Mouse (Mus musculus) mouse embryonic stem cell (cell line): ENCODE measurements around the gene Nlrc3.
"Not testable (repeated sequence)": the region's sequence is repeated elsewhere in the genome, so short reads cannot be mapped to it uniquely, and the experiment has no call there.

Source experiments
- in situ Hi-C, 2 experiments: fragments of 300-500 bp; cut with MboI; formaldehyde crosslinking; loops; 1 replicate in 1 of 2; 3 replicates in 1 of 2; pipeline ENCODE4 v1.14.3; 2019 to 2020; ENCODE audit warnings: low sequenced_read_pairs in 2 of 2, low pct_unique_long_range_greater_than_20kb in 1 of 2, mixed read lengths in 1 of 2; ENCODE audit not compliant: unreplicated experiment in 1 of 2

The Nlrc3 gene

GRCm38 (mm10) chr16:3976251-3976671, at the start of gene Nlrc3:
Gene Nlrc3 (minus strand): TSS chr16:3976632.
- in situ Hi-C loops: no loop called here

- in situ Hi-C loops: loop anchor here in 1 of 2 experiments (25.0 kb wide), 1 partner anchor 185 kb away; the partner anchor contains the start of genes Olfr15 and Zfp174
Measured at GRCm38 (mm10) chr16:4022719-4023118, 46.3 kb upstream of the Nlrc3 start.

DNA sequence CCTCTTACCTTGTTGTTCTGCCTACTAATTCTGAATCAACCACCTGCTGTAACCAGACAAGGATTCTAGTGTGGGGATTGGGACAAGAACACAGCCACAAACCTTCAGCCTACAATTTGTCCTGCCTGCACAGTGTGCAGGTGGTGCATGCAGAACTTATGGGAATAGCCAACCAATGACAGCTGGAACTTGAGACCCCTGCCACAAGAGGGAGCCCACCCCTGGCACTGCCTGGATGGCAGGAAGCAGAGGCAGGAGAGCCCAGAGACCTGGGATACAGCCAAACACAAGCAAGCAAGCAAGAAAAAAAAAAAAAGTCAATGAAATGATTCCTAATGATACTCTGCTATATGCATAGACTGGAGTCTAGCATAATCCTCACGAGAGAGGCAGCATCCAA, 44.8 kb upstream of the Nlrc3 start:
- in situ Hi-C loops: loop anchor here in 1 of 2 experiments (25.0 kb wide), 1 partner anchor 184 kb away; the partner anchor contains the start of genes Olfr15 and Zfp174

DNA sequence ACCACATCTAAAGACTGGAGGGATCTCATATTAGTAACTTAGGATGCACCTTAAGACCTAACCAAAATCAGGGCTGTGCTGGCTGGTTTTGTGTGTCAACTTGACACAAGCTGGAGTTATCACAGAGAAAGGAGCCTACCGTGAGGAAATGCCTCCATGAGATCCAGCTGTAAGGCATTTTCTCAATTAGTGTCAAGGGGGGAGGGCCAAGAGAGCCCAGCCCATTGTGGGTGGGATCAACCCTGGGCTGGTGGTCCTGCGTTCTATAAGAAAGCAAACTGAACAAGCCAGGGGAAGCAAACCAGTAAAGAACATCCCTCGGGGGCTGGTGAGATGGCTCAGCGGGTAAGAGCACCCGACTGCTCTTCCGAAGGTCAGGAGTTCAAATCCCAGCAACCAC, 41.0 kb upstream of the Nlrc3 start:
- in situ Hi-C loops: loop anchor here in 1 of 2 experiments (25.0 kb wide), 1 partner anchor 180 kb away; the partner anchor contains the start of genes Olfr15 and Zfp174

GRCm38 (mm10) chr16:4016786-4017185, 40.4 kb upstream of the Nlrc3 start:
- in situ Hi-C loops: loop anchor here in 1 of 2 experiments (25.0 kb wide), 1 partner anchor 179 kb away; the partner anchor contains the start of genes Olfr15 and Zfp174

DNA sequence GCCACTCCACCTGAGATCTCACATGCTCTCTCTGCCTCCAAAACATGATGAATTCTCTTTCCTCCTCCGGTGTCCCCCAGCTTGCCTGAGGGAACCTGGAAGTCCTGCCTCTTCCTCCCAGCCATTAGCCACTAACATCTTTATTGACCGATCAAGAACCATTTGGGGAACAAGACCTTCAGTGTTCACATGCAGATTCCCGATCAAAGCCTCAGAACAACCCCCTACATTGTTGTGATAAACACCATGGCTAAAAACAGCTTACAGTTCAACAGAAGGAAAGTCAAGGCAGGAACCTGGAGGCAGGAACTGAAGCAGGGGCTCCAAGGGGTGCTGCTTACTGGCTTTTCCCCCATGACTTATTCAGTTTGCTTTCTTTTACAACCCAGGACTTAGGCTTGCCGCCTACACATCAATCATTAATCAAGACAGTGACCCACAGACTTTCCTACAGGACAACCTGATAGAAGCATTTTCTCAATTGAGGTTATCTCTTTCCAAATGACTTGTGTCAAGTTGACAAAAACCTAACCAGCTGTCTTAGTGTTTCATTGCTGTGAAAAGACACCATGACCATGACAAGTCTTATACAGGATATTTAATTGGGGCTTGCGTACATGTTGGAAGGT, 37.7 kb upstream of the Nlrc3 start:
- in situ Hi-C loops: loop anchor here in 1 of 2 experiments (25.0 kb wide), 1 partner anchor 177 kb away; the partner anchor contains the start of genes Olfr15 and Zfp174

DNA sequence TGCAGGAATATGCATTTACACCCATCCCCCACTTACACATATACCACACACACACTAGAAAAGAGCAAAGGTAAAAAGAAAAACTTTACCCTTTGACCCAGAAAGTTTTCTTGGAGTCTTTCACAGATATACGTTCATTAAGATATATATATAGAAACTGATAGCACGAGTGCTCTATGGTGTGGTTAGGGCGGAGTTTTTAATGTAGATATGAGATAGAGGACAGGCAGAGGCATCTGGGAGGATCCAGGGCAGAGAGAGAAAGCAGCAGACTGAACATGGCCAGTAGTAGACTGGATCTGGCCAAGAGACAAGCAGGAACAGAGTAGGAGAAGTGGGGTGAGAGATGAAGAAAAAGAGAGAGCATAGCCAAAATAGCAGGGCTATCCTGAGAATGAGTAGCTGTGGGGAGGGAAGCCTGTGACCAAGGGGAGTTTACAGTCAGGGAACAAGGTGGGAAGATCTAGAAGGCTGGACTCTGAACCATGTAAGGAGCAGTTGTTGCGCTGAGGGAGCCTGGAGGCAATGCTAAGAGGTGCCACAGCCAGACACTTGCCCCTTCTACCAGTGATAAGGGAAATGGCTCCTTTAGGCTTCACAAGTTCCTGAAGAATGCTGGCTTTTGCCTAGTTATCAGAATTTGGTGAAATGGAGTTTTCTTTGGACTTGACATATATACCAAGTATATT, 36.6 kb upstream of the Nlrc3 start:
- in situ Hi-C loops: loop anchor here in 1 of 2 experiments (25.0 kb wide), 1 partner anchor 176 kb away; the partner anchor contains the start of genes Olfr15 and Zfp174

DNA sequence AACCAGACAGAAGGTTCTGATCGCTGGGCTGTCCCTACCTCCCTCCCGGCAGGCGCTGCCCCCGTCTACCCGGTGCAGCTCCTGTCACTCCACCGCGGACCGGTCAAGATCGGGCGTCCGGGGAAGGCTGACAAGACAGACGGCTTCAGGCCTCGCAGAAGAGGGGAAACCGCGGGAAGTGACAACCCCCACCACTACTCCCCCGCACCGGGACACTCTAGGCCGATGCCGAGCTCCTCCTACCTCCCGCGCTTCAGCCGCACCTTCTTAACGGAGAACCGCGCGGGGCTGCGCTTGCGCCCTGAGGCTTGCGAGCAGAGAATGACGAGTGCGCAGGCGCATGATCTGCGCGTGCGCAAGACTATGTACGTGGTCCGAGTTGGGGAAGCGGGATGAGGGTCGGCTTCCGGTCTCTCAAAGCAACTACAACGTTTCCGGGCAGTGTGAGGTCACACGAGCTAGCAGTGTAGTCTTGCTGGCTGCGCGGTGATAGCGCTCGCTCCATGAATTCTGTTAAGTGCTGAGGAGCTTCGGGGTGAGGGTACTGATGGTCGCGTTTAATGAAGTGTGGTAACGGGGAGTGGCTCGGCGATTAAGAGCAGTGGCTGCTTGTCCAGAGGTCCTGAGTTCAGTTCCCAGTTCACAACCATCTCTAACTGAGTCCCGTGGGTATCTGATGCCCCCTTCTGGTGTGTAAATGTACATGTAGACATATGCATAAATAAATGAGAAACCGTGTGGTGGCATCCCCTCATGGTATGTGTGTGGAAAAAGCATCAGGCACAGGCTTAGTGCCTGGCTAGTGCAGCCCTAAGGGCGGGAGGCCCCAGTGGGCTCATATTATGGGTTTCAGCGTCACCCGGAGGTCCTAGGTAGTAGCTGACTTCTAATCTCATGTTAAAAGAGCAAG, 27.3 kb upstream of the Nlrc3 start, which contains the start of gene Slx4:
Slx4 (minus strand) TSS at position 282 of the 910 bp plus-strand sequence.
- in situ Hi-C loops: loop anchor here (10.0 to 25.0 kb wide), 2 partner anchors 159 to 166 kb away; partner anchors contain the start of genes Zfp174 (in 2 of the 2) and Olfr15 (in 1 of the 2)

DNA sequence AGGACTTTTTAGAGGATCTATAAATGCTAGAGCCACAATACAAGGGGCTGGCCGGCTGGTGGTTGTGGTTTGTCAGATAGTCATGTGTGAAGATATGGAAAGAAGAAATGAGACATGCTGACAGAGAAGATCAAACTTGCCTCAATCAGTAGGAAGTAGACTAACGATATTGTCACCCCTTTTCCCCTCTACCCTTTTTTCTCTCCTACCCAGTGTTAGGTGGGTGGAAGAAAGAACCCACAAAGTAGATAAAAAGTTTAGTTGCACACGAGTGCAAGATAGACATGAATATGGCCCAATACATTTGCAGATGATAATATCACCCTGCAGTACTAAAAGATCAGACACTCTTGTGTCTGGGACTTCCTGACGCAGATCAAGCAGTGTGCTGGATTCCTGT, 12.0 kb upstream of the Nlrc3 start:
- in situ Hi-C loops: no loop called here

DNA sequence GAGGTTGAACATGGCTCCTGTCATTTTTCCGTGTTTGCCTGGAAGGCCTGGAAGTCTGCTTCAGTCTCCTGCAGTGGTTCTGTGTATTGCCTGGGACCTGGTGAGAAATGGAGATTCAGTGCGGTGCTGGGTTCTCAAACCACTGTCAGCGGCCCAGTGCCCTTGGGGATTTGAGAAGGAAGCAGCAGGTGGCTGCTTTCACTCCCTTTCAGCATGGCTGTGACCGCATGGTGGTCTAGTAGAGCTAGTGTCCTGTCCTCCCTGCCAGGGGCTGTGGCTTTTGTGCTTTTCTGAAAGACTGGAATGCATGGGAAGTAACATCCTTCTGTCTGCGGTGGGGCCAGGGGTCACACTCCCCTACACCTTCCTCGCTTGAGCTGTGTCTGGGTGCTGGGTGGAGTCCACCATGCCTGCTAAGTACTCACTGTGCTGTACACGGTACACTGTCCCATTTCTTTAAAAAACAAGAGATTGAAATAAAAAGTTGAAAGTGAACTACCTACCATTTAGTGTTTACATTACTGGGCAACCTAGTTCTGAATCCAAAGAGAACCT, 6.8 kb upstream of the Nlrc3 start:
- in situ Hi-C loops: no loop called here

GRCm38 (mm10) chr16:3982173-3982572, 5.7 kb upstream of the Nlrc3 start:
- in situ Hi-C loops: no loop called here

DNA sequence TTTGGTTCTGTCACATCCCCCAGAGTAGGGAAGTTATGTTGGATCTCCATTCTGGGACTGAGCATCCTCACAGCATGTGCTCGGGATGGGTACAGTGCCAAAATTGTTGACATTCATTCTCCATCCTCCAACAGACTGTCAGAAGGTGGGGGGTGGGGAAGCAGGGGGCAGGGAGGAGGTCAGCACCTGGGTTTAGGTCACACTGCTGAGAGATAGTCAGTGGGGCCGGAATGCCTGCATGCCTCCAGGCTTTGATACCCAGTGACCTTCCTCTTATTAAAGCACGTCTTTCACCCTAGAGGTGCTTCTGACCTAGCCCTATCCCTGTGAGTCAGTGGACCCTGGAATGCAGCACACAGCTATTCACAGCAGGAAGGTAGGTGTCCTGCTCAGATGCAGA, 280 bp upstream of the Nlrc3 start:
- in situ Hi-C loops: no loop called here

GRCm38 (mm10) chr16:3975658-3976057, 774 bp downstream of the Nlrc3 start:
- in situ Hi-C loops: no loop called here

- in situ Hi-C loops: not testable (repeated sequence)
Measured at GRCm38 (mm10) chr16:3974456-3974855, 2.0 kb downstream of the Nlrc3 start.

GRCm38 (mm10) chr16:3965534-3965933, 10.9 kb downstream of the Nlrc3 start:
- in situ Hi-C loops: no loop called here

DNA sequence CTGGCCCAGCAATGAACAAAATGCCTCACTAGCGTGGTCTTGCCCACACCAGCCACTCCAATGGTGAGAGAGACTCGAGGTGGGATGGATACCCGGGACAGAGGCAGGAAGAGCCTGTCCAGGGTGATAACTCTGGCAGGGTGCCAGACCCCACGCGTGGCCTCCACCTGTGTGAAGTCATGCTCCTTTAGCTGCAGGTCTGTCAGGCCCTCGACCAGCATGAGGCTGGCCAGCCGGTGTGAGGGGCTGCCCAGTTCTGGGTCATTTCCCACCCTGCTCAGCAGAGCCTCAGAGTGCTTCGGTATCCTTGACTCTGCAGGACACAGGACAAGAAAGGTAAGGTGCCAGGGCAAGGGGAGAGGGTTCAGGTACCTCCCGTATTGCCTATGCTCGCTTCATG, 11.4 kb downstream of the Nlrc3 start:
- in situ Hi-C loops: no loop called here

DNA sequence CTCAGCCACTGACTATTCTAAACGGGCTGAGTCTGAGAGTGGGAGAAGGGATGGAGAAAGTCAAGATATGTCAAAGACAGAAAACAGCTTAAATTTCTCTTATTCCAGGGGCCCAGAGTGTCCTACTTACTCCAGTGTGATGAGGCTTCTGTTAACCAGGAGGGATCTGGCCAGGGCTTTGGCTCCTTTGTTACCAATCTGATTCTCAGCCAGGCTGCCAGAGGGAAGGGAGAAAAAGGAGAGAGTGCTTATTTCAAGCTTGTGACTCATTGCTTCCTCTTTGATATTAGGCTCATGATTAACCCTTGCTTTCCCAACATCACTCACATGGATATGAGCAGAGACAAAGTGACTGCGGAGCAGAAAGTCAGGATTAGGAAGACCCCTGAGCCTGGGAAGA, 17.2 kb downstream of the Nlrc3 start:
- in situ Hi-C loops: no loop called here

GRCm38 (mm10) chr16:3956369-3956768, 20.1 kb downstream of the Nlrc3 start:
- in situ Hi-C loops: no loop called here
